Mouse (Mus musculus) lung, postnatal 0 days (tissue): Measurements from ENCODE around the gene Grid2.

Source experiments
- CTCF ChIP-seq: IDR thresholded peaks from 2 replicates; pipeline ENCODE4 v1.5.1; 2016; ENCODE audit warnings: antibody characterized with exemption, mild to moderate bottlenecking
- EP300 ChIP-seq: IDR thresholded peaks from 2 replicates; pipeline ENCODE4 v1.6.1; 2016; ENCODE audit warnings: antibody characterized with exemption, mild to moderate bottlenecking, control low read depth

DNA sequence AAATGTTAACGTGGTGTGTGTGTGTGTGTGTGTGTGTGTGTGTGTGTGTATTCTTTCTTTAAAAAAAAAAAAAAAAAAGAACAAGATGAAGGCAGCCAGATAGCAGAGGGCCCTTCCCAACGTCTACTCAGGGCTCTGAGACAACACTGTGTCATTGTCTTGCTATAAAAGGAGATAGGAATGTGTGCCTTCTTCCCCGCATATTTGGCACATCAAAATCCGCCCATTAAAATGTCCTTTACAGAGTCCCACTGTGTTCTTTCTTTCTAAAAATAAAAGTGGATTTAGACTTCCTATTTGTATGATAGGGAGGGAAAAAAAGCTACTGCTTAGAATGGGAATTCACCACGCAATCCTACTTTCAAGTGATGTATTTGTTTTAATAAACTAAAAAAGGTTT lies 691.0 kb downstream of the Grid2 start:
- no peak for TF ChIP-seq CTCF
- TF ChIP-seq EP300, result no peak
